Mouse (Mus musculus) myocyte (in vitro differentiated cells): ENCODE measurements around the gene Cfap54.

Experiments
- CEBPB ChIP-seq: IDR thresholded peaks from 2 replicates; pipeline ENCODE4 v1.6.1; 2011; ENCODE audit warnings: mild to moderate bottlenecking, moderate library complexity; ENCODE audit not compliant: poor library complexity, insufficient read depth, severe bottlenecking
- E2F4 ChIP-seq: IDR thresholded peaks from one replicate; pipeline ENCODE4 v1.6.1; 2011; ENCODE audit warnings: mild to moderate bottlenecking, control low read depth, moderate library complexity; ENCODE audit not compliant: insufficient read depth
- MAX ChIP-seq: IDR thresholded peaks from one replicate; pipeline ENCODE4 v1.6.1; 2011; ENCODE audit warnings: low read depth, mild to moderate bottlenecking, control low read depth
- MYOD1 ChIP-seq, 3 experiments: IDR thresholded peaks; one replicate each; pipeline ENCODE4 v1.6.1; 2011; ENCODE audit warnings: control low read depth in 2 of 3, low read depth in 2 of 3, mild to moderate bottlenecking in 2 of 3, moderate library complexity in 1 of 3; ENCODE audit not compliant: insufficient read length in 2 of 3, control insufficient read depth in 1 of 3
- MYOG ChIP-seq, 3 experiments: IDR thresholded peaks; one replicate each; pipeline ENCODE4 v1.6.1; 2011; ENCODE audit warnings: control low read depth in 2 of 3, low read depth in 2 of 3, mild to moderate bottlenecking in 2 of 3; ENCODE audit not compliant: insufficient read length in 2 of 3, control insufficient read depth in 1 of 3, insufficient read depth in 1 of 3
- POLR2A ChIP-seq: IDR thresholded peaks from one replicate; pipeline ENCODE4 v1.6.1; 2011; ENCODE audit warnings: low read depth, mild to moderate bottlenecking, control low read depth, moderate library complexity; ENCODE audit not compliant: insufficient read length
- POLR2AphosphoS2 ChIP-seq: IDR thresholded peaks from one replicate; pipeline ENCODE4 v1.6.1; 2011; ENCODE audit warnings: low read depth, control low read depth; ENCODE audit not compliant: insufficient read length
- SRF ChIP-seq: IDR thresholded peaks from one replicate; pipeline ENCODE4 v1.6.1; 2011; ENCODE audit warnings: low read depth; ENCODE audit not compliant: control insufficient read depth, insufficient read length
- TCF3 ChIP-seq: IDR thresholded peaks from one replicate; pipeline ENCODE4 v1.6.1; 2011; ENCODE audit warnings: low read depth, control low read depth; ENCODE audit not compliant: insufficient read length
- USF1 ChIP-seq: IDR thresholded peaks from one replicate; pipeline ENCODE4 v1.6.1; 2011; ENCODE audit warnings: low read depth, mild to moderate bottlenecking, control low read depth, moderate library complexity

GRCm38 (mm10) chr10:93035489-93035888 is 45.9 kb downstream of the Cfap54 start:
- no peak for TF ChIP-seq POLR2A
- TF ChIP-seq SRF = no peak
- TF ChIP-seq CEBPB = no peak
- TF ChIP-seq MYOG (IDR thresholded peaks at IDR 0.05; ENCODE audit: control insufficient read depth in 1 of 3, insufficient read depth in 1 of 3, insufficient read length in 2 of 3, low read depth in 2 of 3) = no peak
- no peak for TF ChIP-seq POLR2AphosphoS2
- TF ChIP-seq MYOD1 (IDR thresholded peaks at IDR 0.05; ENCODE audit: control insufficient read depth in 1 of 3, insufficient read length in 2 of 3, low read depth in 2 of 3) = no peak
- TF ChIP-seq TCF3 = no peak
- TF ChIP-seq MAX = no peak
- TF ChIP-seq E2F4 = no peak
- TF ChIP-seq USF1 = no peak
